Mouse (Mus musculus) heart, adult 18-20 months (tissue): ENCODE measurements at regions not wholly inside any gene's neighbourhood (a gene's known extent, or its start where the extent isn't known, plus 50 kb on each side); places are given as distances from the start of the nearest gene placed in this dataset.

Experiments used
- DNase-seq, 2 experiments: peaks; one replicate each; pipeline ENCODE4 v3.0.0; 2021 to 2022; ENCODE audit warnings: mixed read lengths in 1 of 2

- peak; percentile 12 to 52 for DNase-seq
Measured at GRCm38 (mm10) chr1:193626924-193627849, 257.1 kb upstream of the Camk1g start.

- DNase-seq, result peak; percentile 35 to 65
Measured at GRCm38 (mm10) chr1:193625101-193625956, 255.2 kb upstream of the Camk1g start.

- DNase-seq, result no peak
Measured at GRCm38 (mm10) chr1:193623571-193623970, 253.5 kb upstream of the Camk1g start.

GRCm38 (mm10) chr1:193618250-193618649, 248.2 kb upstream of the Camk1g start:
- no peak for DNase-seq

- no peak for DNase-seq
Measured at GRCm38 (mm10) chr1:193610471-193610870, 240.4 kb upstream of the Camk1g start.

- DNase-seq, result no peak
Measured at GRCm38 (mm10) chr1:193599895-193600294, 229.8 kb upstream of the Camk1g start.

- DNase-seq, result no peak
Measured at GRCm38 (mm10) chr1:193599163-193599562, 229.1 kb upstream of the Camk1g start.

GRCm38 (mm10) chr1:193590301-193590829, 220.3 kb upstream of the Camk1g start:
- DNase-seq, result no peak

GRCm38 (mm10) chr1:193588477-193589464, 218.7 kb upstream of the Camk1g start:
- peak; percentile 34 to 76 for DNase-seq

GRCm38 (mm10) chr1:193587317-193587716, 217.2 kb upstream of the Camk1g start:
- no peak for DNase-seq

- DNase-seq, result peak; percentile 26 to 36
Measured at GRCm38 (mm10) chr1:193586896-193587295, 216.8 kb upstream of the Camk1g start.

GRCm38 (mm10) chr1:193583791-193584190, 213.7 kb upstream of the Camk1g start:
- no peak for DNase-seq

GRCm38 (mm10) chr1:193580393-193580792, 210.3 kb upstream of the Camk1g start:
- DNase-seq, result peak in 1 of 2 experiments; percentile 14

GRCm38 (mm10) chr1:193579671-193580070, 209.6 kb upstream of the Camk1g start:
- no peak for DNase-seq

GRCm38 (mm10) chr1:193578661-193579175, 208.6 kb upstream of the Camk1g start:
- DNase-seq, result peak; percentile 46 to 67

GRCm38 (mm10) chr1:193577821-193578220, 207.7 kb upstream of the Camk1g start:
- no peak for DNase-seq

GRCm38 (mm10) chr1:193575986-193576713, 206.1 kb upstream of the Camk1g start:
- DNase-seq, result peak; percentile 77 to 84

- DNase-seq, result no peak
Measured at GRCm38 (mm10) chr1:193572827-193573226, 202.7 kb upstream of the Camk1g start.

- DNase-seq, result no peak
Measured at GRCm38 (mm10) chr1:193572411-193572810, 202.3 kb upstream of the Camk1g start.

- no peak for DNase-seq
Measured at GRCm38 (mm10) chr1:193571088-193571487, 201.0 kb upstream of the Camk1g start.
